Mouse (Mus musculus) G1E (cell line): Measurements from ENCODE around the gene Arhgap18.

ENCODE experiments used
- CTCF ChIP-seq: IDR thresholded peaks from 2 replicates; pipeline ENCODE4 v1.5.1; 2012; ENCODE audit warnings: low read depth, low read length, inconsistent platforms, mixed read lengths
- GATA1 ChIP-seq: IDR thresholded peaks from 2 replicates; pipeline ENCODE4 v1.6.1; 2012; ENCODE audit warnings: borderline replicate concordance, low read length, inconsistent platforms, mixed read lengths

DNA sequence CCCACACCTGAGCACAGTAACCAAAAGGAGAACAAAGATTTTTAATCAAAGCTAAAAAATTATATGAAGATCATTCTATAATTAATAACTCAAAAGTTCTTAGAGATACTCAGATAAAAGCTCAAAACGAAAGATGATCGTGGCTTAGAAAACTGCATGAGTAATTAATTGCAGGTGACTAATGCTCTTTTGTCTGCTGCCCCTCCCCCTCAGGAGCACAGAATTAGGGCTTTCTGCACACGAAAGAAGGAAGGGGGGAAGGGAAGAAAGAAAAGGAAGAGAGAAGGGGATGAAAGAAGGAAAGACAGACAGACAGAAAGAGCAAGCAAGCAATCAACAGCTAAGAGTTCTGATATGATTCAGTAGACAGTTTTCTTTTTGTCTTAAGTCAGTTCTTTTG is 39.2 kb upstream of the Arhgap18 start:
- no peak for TF ChIP-seq CTCF
- TF ChIP-seq GATA1 = no peak
